Mouse (Mus musculus) adrenal gland, postnatal 14 days (tissue): Measurements from ENCODE around the gene Pgls. TPM values are rescaled to one million over a fixed set of nuclear protein-coding genes. Genes with fewer than 3 reads are reported as not detected.

Experiments
- DNase-seq: peaks from one replicate; pipeline ENCODE4 v3.0.0; 2021; ENCODE audit warnings: mixed read lengths
- total RNA-seq: library from RNA; stranded (reverse); gene quantifications from 2 replicates; pipeline ENCODE4 v1.2.3, GENCODE M21; 2021

Pgls gene
- total RNA-seq, 1 experiment from 2014 or later: 212 TPM

- DNase-seq: peak; percentile 91
These were observed 22.3 kb upstream of the Pgls start for GRCm38 (mm10) chr8:71569366-71570290.

- peak; percentile 95 for DNase-seq
These were observed 21.6 kb upstream of the Pgls start for GRCm38 (mm10) chr8:71570291-71570954.

- no peak for DNase-seq
These were observed 19.9 kb upstream of the Pgls start for GRCm38 (mm10) chr8:71572077-71572476.

GRCm38 (mm10) chr8:71572847-71573633 lies 18.9 kb upstream of the Pgls start:
- DNase-seq: peak; percentile 84

GRCm38 (mm10) chr8:71574426-71574825 lies 17.6 kb upstream of the Pgls start:
- peak; percentile 74 for DNase-seq

- no peak for DNase-seq
These were observed 17.0 kb upstream of the Pgls start for GRCm38 (mm10) chr8:71575020-71575419.

- no peak for DNase-seq
These were observed 14.1 kb upstream of the Pgls start for GRCm38 (mm10) chr8:71577856-71578387.

- no peak for DNase-seq
These were observed 13.0 kb upstream of the Pgls start for GRCm38 (mm10) chr8:71579009-71579408.

- peak; percentile 86 for DNase-seq
These were observed 12.5 kb upstream of the Pgls start for GRCm38 (mm10) chr8:71579476-71579875.

GRCm38 (mm10) chr8:71580201-71580600 lies 11.8 kb upstream of the Pgls start:
- peak; percentile 28 for DNase-seq

GRCm38 (mm10) chr8:71586891-71587290 lies 5.1 kb upstream of the Pgls start:
- peak; percentile 76 for DNase-seq

GRCm38 (mm10) chr8:71588762-71589161 lies 3.2 kb upstream of the Pgls start:
- DNase-seq: no peak

- DNase-seq: peak; percentile 7
These were observed 959 bp upstream of the Pgls start for GRCm38 (mm10) chr8:71591017-71591416.

- DNase-seq: peak; percentile 87
These were observed 596 bp downstream of the Pgls start for GRCm38 (mm10) chr8:71592374-71593170.

GRCm38 (mm10) chr8:71593556-71594323 lies 1.8 kb downstream of the Pgls start:
- DNase-seq: peak; percentile 60

- no peak for DNase-seq
These were observed 2.3 kb downstream of the Pgls start for GRCm38 (mm10) chr8:71594324-71594722.

GRCm38 (mm10) chr8:71595862-71596261 lies 3.9 kb downstream of the Pgls start:
- DNase-seq: peak; percentile 96

- DNase-seq: no peak
These were observed 4.4 kb downstream of the Pgls start for GRCm38 (mm10) chr8:71596384-71596783.

- DNase-seq: no peak
These were observed 4.8 kb downstream of the Pgls start for GRCm38 (mm10) chr8:71596798-71597197.

GRCm38 (mm10) chr8:71597451-71597850 lies 5.5 kb downstream of the Pgls start, which contains the start of gene Fam129c:
Gene Fam129c, plus strand, starts transcription at chr8:71597648.
- DNase-seq: no peak

- DNase-seq: no peak
These were observed 6.4 kb downstream of the Pgls start for GRCm38 (mm10) chr8:71598375-71598774.
